Mouse (Mus musculus) kidney, embryonic 16.5 days (tissue): ENCODE results near the gene Abcc4. TPM values are rescaled to one million over a fixed set of nuclear protein-coding genes. Genes with fewer than 3 reads are reported as not detected.
A peak's percentile ranks its signal among the peaks of the same experiment; 100 is the strongest.

ENCODE experiments used
- ATAC-seq: fragments of 200-750 bp; cut with Nextera tagmentation; 2 replicates; pipeline ENCODE4 v1.8.0; 2017; ENCODE audit warnings: moderate TSS enrichment; ENCODE audit not compliant: low FRiP score, low TSS enrichment
- H3K27ac ChIP-seq: fragments of 300-500 bp; sonication (generic); 2 replicates; pipeline ENCODE4 v1.5.1; 2014; ENCODE audit warnings: low read length
- H3K27me3 ChIP-seq: fragments of 300-500 bp; sonication (generic); 2 replicates; pipeline ENCODE4 v1.6.1; 2014; ENCODE audit warnings: low read length, control low read depth, mixed read lengths; ENCODE audit not compliant: insufficient read depth
- H3K36me3 ChIP-seq: fragments of 300-500 bp; sonication (generic); 2 replicates; pipeline ENCODE4 v1.6.1; 2014; ENCODE audit warnings: low read length, control low read depth, mixed read lengths; ENCODE audit not compliant: insufficient read depth
- H3K4me1 ChIP-seq: fragments of 300-500 bp; sonication (generic); 2 replicates; pipeline ENCODE4 v1.6.1; 2014; ENCODE audit warnings: low read length, control low read depth, mixed read lengths; ENCODE audit not compliant: insufficient read depth
- H3K4me2 ChIP-seq: fragments of 300-500 bp; sonication (generic); replicated peaks from 2 replicates; pipeline ENCODE4 v1.6.1; 2014; ENCODE audit warnings: low read depth, low read length
- H3K4me3 ChIP-seq: fragments of 300-500 bp; sonication (generic); 2 replicates; pipeline ENCODE4 v1.5.1; 2014; ENCODE audit warnings: mild to moderate bottlenecking, low read length
- H3K9ac ChIP-seq: fragments of 300-500 bp; sonication (generic); replicated peaks from 2 replicates; pipeline ENCODE4 v1.6.1; 2014; ENCODE audit warnings: low read length
- H3K9me3 ChIP-seq: fragments of 300-500 bp; sonication (generic); 2 replicates; pipeline ENCODE4 v1.6.1; 2016; ENCODE audit warnings: low read length, control low read depth
- WGBS: fragments of 180-500 bp; shearing (Covaris S2); extraction: QIAGEN DNeasy Blood & Tissue Kit; methylation state at CpG from one replicate; pipeline ENCODE4 v1.1.7; 2014; 5-methylcytosine and 5-hydroxymethylcytosine counted together
- polyA plus RNA-seq: library from polyadenylated mRNA; unstranded; fragments of >200 nt; fragmentation: Nextera tagmentation; extraction: Ambion mirVana; gene quantifications from 2 replicates; pipeline ENCODE4 v1.2.1, GENCODE M21; 2015

Gene Abcc4
- polyA plus RNA-seq, 1 experiment from 2014 or later, result 7.4 TPM

GRCm38 (mm10) chr14:118629649-118630048 is 76.4 kb downstream of the Abcc4 start:
- WGBS, result 61% methylated on average over 8 of the region's 8 CpGs
- H3K4me2 ChIP-seq, result no peak overlapping the region
- H3K27ac ChIP-seq, result no peak overlapping the region
- H3K9ac ChIP-seq, result no peak overlapping the region
- no peaks in the 10 kb centered on the region; the same call in 1 of the 2 replicates for H3K36me3 ChIP-seq
- ATAC-seq, result no peak; the same call in 1 of the 2 replicates
- no peaks in the 10 kb centered on the region for H3K27me3 ChIP-seq
- H3K4me1 ChIP-seq, result no peaks in the 10 kb centered on the region
- no peak overlapping the region for H3K4me3 ChIP-seq
- no peaks in the 10 kb centered on the region for H3K9me3 ChIP-seq

GRCm38 (mm10) chr14:118621449-118621789 is 84.6 kb downstream of the Abcc4 start:
- H3K36me3 ChIP-seq, result no peaks in the 10 kb centered on the region; the same call in 1 of the 2 replicates
- no peaks in the 10 kb centered on the region for H3K27me3 ChIP-seq
- H3K9ac ChIP-seq, result no peak overlapping the region
- ATAC-seq, result no peak
- H3K4me1 ChIP-seq, result no peaks in the 10 kb centered on the region
- H3K4me2 ChIP-seq, result no peak overlapping the region
- no peak overlapping the region for H3K27ac ChIP-seq
- no peaks in the 10 kb centered on the region for H3K9me3 ChIP-seq
- H3K4me3 ChIP-seq, result no peak overlapping the region
- 65% methylated on average over 3 of the region's 3 CpGs for WGBS

- no peak overlapping the region for H3K4me3 ChIP-seq
- H3K4me2 ChIP-seq, result no peak overlapping the region
- 56% methylated on average over 6 of the region's 6 CpGs for WGBS
- no peaks in the 10 kb centered on the region for H3K27me3 ChIP-seq
- ATAC-seq, result no peak
- no peaks in the 10 kb centered on the region for H3K4me1 ChIP-seq
- no peaks in the 10 kb centered on the region; the same call in 1 of the 2 replicates for H3K36me3 ChIP-seq
- H3K27ac ChIP-seq, result no peak overlapping the region
- no peaks in the 10 kb centered on the region for H3K9me3 ChIP-seq
- H3K9ac ChIP-seq, result no peak overlapping the region
Observed at GRCm38 (mm10) chr14:118620773-118621448, 85.1 kb downstream of the Abcc4 start.

GRCm38 (mm10) chr14:118616698-118617311 is 89.2 kb downstream of the Abcc4 start:
- H3K4me3 ChIP-seq, result no peak overlapping the region
- WGBS, result 67% methylated on average over 12 of the region's 12 CpGs

GRCm38 (mm10) chr14:118613734-118614133 is 92.3 kb downstream of the Abcc4 start:
- Histone ChIP-seq H3K36me3 (no peaks in the 10 kb centered on the region; the same call in 1 of the 2 replicates), H3K4me1 (no peaks in the 10 kb centered on the region), H3K27me3 (no peaks in the 10 kb centered on the region), H3K9ac (no peak overlapping the region), H3K4me2 (no peak overlapping the region), H3K9me3 (no peaks in the 10 kb centered on the region), H3K27ac (no peak overlapping the region), H3K4me3 (no peak overlapping the region)
- ATAC-seq, result no peak
- WGBS, result 27% methylated on average over 9 of the region's 9 CpGs

More at GRCm38 (mm10) chr14:118616698-118617311, 89.2 kb downstream of the Abcc4 start:
- Histone ChIP-seq H3K36me3 (no peaks in the 10 kb centered on the region), H3K4me2 (no peak overlapping the region), H3K9ac (no peak overlapping the region), H3K27me3 (no peaks in the 10 kb centered on the region), H3K27ac (no peak overlapping the region), H3K9me3 (no peaks in the 10 kb centered on the region), H3K4me1 (no peaks in the 10 kb centered on the region)
- peak; percentile 59; the same call in 1 of the 2 replicates for ATAC-seq

- no peaks in the 10 kb centered on the region for H3K4me1 ChIP-seq
- H3K4me2 ChIP-seq, result no peak overlapping the region
- no peaks in the 10 kb centered on the region for H3K9me3 ChIP-seq
- H3K4me3 ChIP-seq, result no peak overlapping the region
- H3K9ac ChIP-seq, result no peak overlapping the region
- H3K27me3 ChIP-seq, result no peaks in the 10 kb centered on the region
- H3K27ac ChIP-seq, result no peak overlapping the region
- 68% methylated on average over 17 of the region's 17 CpGs for WGBS
- ATAC-seq, result no peak
- no peaks in the 10 kb centered on the region; the same call in 1 of the 2 replicates for H3K36me3 ChIP-seq
Observed at GRCm38 (mm10) chr14:118611714-118612113, 94.3 kb downstream of the Abcc4 start.

DNA sequence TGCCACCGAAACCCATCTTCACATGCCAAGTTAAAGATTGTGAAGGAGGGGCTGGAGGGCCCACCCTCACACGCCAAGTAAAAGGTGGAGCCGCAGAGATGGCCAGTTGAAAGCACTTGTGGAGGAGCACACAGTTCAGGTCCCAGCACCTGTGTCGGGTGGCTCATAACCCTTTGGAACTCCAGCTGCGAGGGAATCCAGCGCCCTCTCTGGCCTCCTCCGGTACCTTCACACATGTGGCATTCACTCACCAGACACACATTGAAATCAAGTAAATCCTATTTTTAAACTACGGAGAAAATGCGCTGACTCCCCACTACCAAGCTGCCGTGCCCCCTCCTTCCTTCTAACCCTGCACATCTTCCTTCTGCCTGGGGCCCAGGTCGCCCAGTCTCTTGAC is 95.2 kb downstream of the Abcc4 start:
- Histone ChIP-seq H3K9ac (no peak overlapping the region), H3K4me1 (no peaks in the 10 kb centered on the region), H3K27me3 (no peaks in the 10 kb centered on the region), H3K4me3 (no peak overlapping the region), H3K36me3 (no peaks in the 10 kb centered on the region; the same call in 1 of the 2 replicates), H3K9me3 (no peaks in the 10 kb centered on the region), H3K27ac (no peak overlapping the region), H3K4me2 (no peak overlapping the region)
- no peak for ATAC-seq
- 97% methylated on average over 11 of the region's 11 CpGs for WGBS

- no peak for ATAC-seq
- H3K36me3 ChIP-seq, result peaks cover 3% of the 10 kb centered on the region; the same call in 1 of the 2 replicates
- no peak overlapping the region for H3K4me3 ChIP-seq
- no peaks in the 10 kb centered on the region for H3K9me3 ChIP-seq
- H3K9ac ChIP-seq, result no peak overlapping the region
- no peak overlapping the region for H3K27ac ChIP-seq
- no peaks in the 10 kb centered on the region for H3K4me1 ChIP-seq
- WGBS, result 88% methylated on average over 16 of the region's 16 CpGs
- H3K4me2 ChIP-seq, result no peak overlapping the region
- H3K27me3 ChIP-seq, result no peaks in the 10 kb centered on the region
Observed at GRCm38 (mm10) chr14:118608816-118609465, 97.1 kb downstream of the Abcc4 start.

GRCm38 (mm10) chr14:118608317-118608716 is 97.7 kb downstream of the Abcc4 start:
- H3K9me3 ChIP-seq, result no peaks in the 10 kb centered on the region
- 92% methylated on average over 7 of the region's 7 CpGs for WGBS
- no peaks in the 10 kb centered on the region for H3K27me3 ChIP-seq
- H3K4me3 ChIP-seq, result no peak overlapping the region
- H3K4me1 ChIP-seq, result no peaks in the 10 kb centered on the region
- ATAC-seq, result no peak
- H3K36me3 ChIP-seq, result peaks cover 3% of the 10 kb centered on the region; the same call in 1 of the 2 replicates
- H3K27ac ChIP-seq, result no peak overlapping the region
- no peak overlapping the region for H3K4me2 ChIP-seq
- H3K9ac ChIP-seq, result no peak overlapping the region

- Histone ChIP-seq H3K36me3 (peaks cover 3% of the 10 kb centered on the region; the same call in 1 of the 2 replicates), H3K27ac (no peak overlapping the region), H3K9me3 (no peaks in the 10 kb centered on the region), H3K27me3 (no peaks in the 10 kb centered on the region), H3K9ac (no peak overlapping the region), H3K4me3 (no peak overlapping the region), H3K4me1 (no peaks in the 10 kb centered on the region; the same call in 1 of the 2 replicates), H3K4me2 (no peak overlapping the region)
- 75% methylated on average over 9 of the region's 9 CpGs for WGBS
- no peak for ATAC-seq
Observed at GRCm38 (mm10) chr14:118606476-118606875, 99.5 kb downstream of the Abcc4 start.
